ENCODE assay signal across 8 mouse cellular contexts in the genomic region with DNA sequence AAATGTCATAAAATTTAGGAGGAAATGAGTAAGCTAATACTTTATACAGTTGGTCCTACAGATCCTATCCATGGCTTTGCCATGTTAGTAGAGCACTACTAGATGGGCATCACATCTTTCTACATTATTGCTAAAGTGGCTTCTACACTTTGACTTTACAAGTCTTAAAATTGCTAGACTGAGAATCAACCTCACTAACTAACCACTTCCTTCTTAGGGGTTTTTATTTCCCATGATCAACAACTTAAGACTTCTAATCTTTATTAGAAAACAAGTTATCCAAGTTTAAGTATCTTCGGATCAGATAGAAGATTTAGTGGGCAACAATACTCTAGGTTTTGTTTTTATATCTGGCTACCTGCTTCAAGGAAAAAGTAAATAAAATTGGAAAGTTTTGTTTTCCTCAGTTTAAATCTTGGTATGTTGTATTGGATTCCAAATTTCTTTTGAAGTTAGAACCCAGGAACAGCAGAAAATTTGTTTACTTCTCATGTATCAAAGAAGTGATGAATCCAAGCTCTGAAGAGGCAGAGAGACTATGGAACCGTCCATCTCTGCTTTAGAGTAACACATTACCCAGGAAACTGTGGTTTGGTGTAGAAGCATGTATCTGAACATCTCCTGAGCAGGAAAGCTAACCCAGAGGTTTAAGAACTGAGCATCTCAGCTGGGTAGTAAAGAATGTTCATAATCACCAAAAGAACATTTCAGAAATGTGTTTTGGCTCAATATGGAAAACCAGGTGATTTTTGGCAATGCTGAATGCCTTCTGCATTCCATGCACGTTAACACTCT.
"Had no signal": no experiment of that assay in that cellular context is flagged by ENCODE, and none has a peak within 500 bp of the region (broad histone marks: within the 10 kb centered on the region; RNA-seq: fewer than 3 reads in every experiment).

No protein-coding gene starts in this region.

- ATAC-seq: midbrain, embryonic 16.5 days had no signal

- DNase-seq: kidney, adult 8-10 months; kidney, postnatal 36 days; layer of hippocampus, adult 9-11 months; layer of hippocampus, postnatal 36 days; left cerebral cortex, postnatal 4 days; lung, adult 18-20 months; right cerebral cortex, postnatal 25 days had no signal
